Mouse (Mus musculus): ENCODE measurements at regions not wholly inside any gene's neighbourhood (a gene's known extent, or its start where the extent isn't known, plus 50 kb on each side); places are given as distances from the start of the nearest gene placed in this dataset.

GRCm38 (mm10) chr14:24825722-24826386 lies 338.9 kb downstream of the Rps24 start:
- Histone ChIP-seq H3K4me3 (no peak overlapping the region), H3K27ac (no peak overlapping the region)
- DNase-seq, result no peak
- TF ChIP-seq CTCF (IDR thresholded peaks at IDR 0.05), result no peak
- intact Hi-C loops (cut with DNase I), result no loop called here

- no peak for TF ChIP-seq CTCF (IDR thresholded peaks at IDR 0.05)
- H3K27ac ChIP-seq, result no peak overlapping the region
- intact Hi-C loops (cut with DNase I), result no loop called here
- H3K4me3 ChIP-seq, result no peak overlapping the region
- DNase-seq, result no peak
These were observed 339.8 kb downstream of the Rps24 start for GRCm38 (mm10) chr14:24826471-24827337.

- Histone ChIP-seq H3K4me3 (no peak overlapping the region), H3K27ac (no peak overlapping the region)
- intact Hi-C loops (cut with DNase I), result no loop called here
- no peak for TF ChIP-seq CTCF (IDR thresholded peaks at IDR 0.05)
- no peak for DNase-seq
These were observed 340.6 kb downstream of the Rps24 start for GRCm38 (mm10) chr14:24827381-24828031.

DNA sequence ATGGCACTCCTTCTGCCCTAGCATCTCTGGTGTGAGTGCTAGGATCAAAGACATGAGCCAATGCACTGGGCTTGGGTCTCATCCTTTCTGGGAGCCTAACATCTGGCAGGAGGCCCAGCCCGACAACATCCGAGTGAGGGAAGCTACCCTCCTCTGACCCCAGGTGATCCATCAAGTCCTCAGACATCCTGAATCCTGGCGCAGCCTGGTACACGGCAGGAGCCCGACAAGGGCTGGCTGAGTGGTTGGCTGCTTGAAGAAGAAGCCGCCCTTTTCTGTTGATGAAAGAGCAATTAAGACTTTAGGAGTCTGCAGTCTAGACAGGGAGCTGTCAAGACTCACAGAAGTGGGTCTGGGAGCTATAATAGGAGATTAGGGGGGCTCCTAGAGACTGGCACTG lies 342.1 kb downstream of the Rps24 start:
- intact Hi-C loops (cut with DNase I), result no loop called here
- no peak for TF ChIP-seq CTCF (IDR thresholded peaks at IDR 0.05)
- no peak for DNase-seq
- H3K27ac ChIP-seq, result no peak overlapping the region
- H3K4me3 ChIP-seq, result no peak overlapping the region

GRCm38 (mm10) chr14:24833211-24833610 lies 346.3 kb downstream of the Rps24 start:
- TF ChIP-seq CTCF (IDR thresholded peaks at IDR 0.05), result no peak
- DNase-seq, result no peak
- Histone ChIP-seq H3K27ac (no peak overlapping the region), H3K4me3 (no peak overlapping the region)
- intact Hi-C loops (cut with DNase I), result no loop called here

- TF ChIP-seq CTCF (IDR thresholded peaks at IDR 0.05), result no peak
- intact Hi-C loops (cut with DNase I), result no loop called here
- DNase-seq, result no peak
These were observed 351.3 kb downstream of the Rps24 start for GRCm38 (mm10) chr14:24838219-24838618.

GRCm38 (mm10) chr14:24839056-24839455 lies 352.1 kb downstream of the Rps24 start:
- intact Hi-C loops (cut with DNase I), result no loop called here
- no peak for TF ChIP-seq CTCF (IDR thresholded peaks at IDR 0.05)
- no peak overlapping the region for H3K4me3 ChIP-seq
- DNase-seq, result no peak
- H3K27ac ChIP-seq, result no peak overlapping the region

More at GRCm38 (mm10) chr14:24838219-24838618, 351.3 kb downstream of the Rps24 start:
- no peak overlapping the region for H3K4me3 ChIP-seq
- H3K27ac ChIP-seq, result no peak overlapping the region

DNA sequence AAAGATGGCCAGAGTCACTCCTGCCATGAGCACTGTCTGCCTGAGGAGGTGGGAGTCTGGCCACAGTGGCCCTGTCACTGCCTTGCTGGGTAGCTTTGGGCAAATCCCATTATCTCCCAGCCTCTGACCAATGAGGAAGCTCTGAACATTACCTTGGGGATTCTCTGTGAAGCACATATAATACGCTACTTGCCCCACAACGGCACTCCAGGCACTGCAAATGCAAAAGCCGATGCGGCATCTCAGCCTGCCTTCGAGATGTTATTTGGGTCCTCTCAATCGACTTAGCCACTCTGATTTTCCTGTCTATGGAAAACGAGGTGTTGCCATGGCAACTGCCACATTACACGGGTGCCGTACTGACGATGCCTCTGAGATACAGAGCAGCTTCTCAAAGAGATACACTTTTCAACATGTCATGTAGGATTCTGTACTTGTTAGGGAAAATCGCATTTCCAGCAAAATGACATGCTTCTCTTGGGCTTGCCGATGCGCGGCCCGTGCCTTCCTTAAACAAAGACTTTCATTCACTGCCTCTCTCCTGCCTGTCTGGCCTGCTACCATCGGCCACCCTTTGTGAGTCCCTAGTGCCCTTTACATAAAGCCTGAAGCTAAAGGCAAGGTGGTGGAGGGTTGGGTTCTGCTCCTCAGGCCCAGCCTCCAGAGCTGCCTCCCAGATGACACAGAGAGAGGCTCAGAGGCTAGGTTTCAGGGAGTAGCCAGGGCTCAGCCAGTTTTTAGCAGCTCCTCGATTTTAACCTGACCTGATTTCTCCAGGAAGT lies 355.0 kb downstream of the Rps24 start:
- Histone ChIP-seq H3K27ac (no peak overlapping the region), H3K4me3 (no peak overlapping the region)
- intact Hi-C loops (cut with DNase I), result no loop called here
- no peak for TF ChIP-seq CTCF (IDR thresholded peaks at IDR 0.05)
- no peak for DNase-seq

DNA sequence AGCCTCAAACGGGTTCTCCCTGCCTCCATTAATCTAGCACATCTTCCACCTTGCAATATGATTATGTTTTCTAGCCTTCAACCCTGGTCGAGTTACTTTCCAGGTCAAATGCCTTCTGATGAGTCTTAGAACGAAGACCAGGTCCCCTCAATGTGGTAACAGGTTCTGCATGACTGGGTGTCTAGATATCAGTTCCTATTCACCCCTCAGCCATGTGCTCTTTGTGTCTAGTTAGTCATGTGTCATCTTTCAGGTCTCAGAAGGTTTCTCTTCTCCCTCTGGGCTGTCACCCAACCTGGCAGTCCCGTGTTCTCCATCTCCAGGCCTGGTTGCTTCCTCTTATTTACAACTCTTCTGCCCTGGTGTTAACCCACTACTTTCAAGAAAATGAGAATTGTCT lies 356.7 kb downstream of the Rps24 start:
- Histone ChIP-seq H3K4me3 (no peak overlapping the region), H3K27ac (no peak overlapping the region)
- intact Hi-C loops (cut with DNase I), result no loop called here
- TF ChIP-seq CTCF (IDR thresholded peaks at IDR 0.05), result no peak
- DNase-seq, result no peak

DNA sequence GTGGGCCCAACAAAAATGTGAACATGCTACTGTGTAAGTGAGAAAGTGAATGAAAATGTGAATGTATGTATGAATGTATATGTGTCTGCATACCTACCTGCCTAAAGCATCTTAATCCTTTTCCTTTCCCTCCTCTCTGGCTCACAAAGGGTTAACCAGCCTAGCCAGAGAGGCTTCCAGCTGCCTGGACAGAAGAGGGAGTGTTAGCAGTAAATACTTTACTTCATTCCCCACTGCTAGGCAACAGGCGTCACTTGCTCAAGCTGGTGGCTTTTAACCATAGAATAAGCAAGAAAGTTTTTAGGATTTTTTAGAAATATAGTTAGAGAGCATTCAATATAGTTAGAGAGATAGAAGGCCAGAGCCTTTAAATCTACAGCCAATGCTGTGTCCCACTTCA lies 363.6 kb downstream of the Rps24 start:
- Histone ChIP-seq H3K4me3 (no peak overlapping the region), H3K27ac (no peak overlapping the region)
- no peak for DNase-seq
- TF ChIP-seq CTCF (IDR thresholded peaks at IDR 0.05), result no peak
- intact Hi-C loops (cut with DNase I), result no loop called here

DNA sequence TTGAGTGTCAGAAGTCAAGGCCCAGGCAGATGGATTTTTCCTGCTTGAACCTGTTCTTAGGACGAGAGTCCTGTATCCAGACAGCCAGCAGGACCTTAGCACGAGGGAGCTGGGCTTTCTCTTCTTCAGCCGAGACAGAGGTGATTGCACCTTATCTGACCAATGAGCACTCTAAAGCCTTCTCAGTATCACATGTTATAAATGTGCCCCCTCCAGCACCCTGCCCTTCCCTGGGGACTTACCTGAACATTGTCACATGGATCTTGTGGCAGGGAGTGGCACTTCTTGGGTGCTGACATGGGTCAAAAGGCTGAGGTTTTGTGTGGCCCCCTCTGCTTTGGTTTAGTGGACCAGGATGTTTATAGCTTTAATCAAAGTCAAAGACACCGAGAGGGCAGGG lies 367.5 kb downstream of the Rps24 start:
- intact Hi-C loops (cut with DNase I), result no loop called here
- TF ChIP-seq CTCF (IDR thresholded peaks at IDR 0.05), result no peak
- DNase-seq, result no peak
- H3K4me3 ChIP-seq, result no peak overlapping the region
- H3K27ac ChIP-seq, result no peak overlapping the region

GRCm38 (mm10) chr14:24862171-24862570 lies 375.2 kb downstream of the Rps24 start:
- no peak for TF ChIP-seq CTCF (IDR thresholded peaks at IDR 0.05)
- intact Hi-C loops (cut with DNase I), result no loop called here
- no peak overlapping the region for H3K27ac ChIP-seq

More at GRCm38 (mm10) chr14:24862171-24862570, 375.2 kb downstream of the Rps24 start:
- H3K4me3 ChIP-seq, result no peak overlapping the region
- no peak for DNase-seq
